Mouse (Mus musculus) monocyte, adult 2 months (primary cell): ENCODE results near the gene Slc6a17.

Experiments
- DNase-seq, 2 experiments: peaks; one replicate each; pipeline ENCODE4 v3.0.0; 2022; ENCODE audit warnings: low spot score in 2 of 2, low read depth in 1 of 2

The Slc6a17 gene

DNA sequence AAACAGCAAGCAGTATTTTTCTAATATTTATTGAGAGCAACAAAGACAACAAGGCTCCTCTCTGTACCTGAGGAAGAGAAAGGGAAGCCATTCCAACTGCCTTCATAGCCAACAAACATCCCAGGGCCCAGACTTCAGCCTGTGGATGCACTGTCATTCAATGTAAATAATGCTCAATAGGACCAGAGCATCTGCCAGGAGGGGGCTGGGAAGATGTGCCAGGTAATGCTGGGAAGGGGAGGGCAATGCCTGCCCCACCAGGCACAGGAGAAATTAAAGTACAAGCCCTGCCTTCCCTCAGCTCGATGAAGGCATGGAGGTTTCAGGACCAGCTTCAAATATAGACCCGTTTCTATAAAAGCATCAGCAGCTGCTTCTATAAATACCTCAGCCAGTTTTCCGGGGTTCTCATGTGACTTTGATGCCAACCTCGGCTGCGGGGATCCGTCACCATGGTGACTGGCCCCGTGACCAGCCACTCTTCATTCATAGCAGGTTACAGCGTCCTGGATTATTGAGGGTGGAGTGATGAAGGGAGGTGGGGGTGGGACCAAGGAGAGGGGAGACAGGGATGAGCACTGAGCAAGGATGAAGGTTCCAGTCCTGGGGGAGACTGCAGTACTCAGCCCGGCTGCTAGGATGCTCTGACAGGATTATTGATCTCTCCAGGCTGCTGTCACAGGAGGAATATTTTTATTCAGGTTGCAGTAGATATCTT, 10.7 kb upstream of the Slc6a17 start:
- DNase-seq, result no peak

DNA sequence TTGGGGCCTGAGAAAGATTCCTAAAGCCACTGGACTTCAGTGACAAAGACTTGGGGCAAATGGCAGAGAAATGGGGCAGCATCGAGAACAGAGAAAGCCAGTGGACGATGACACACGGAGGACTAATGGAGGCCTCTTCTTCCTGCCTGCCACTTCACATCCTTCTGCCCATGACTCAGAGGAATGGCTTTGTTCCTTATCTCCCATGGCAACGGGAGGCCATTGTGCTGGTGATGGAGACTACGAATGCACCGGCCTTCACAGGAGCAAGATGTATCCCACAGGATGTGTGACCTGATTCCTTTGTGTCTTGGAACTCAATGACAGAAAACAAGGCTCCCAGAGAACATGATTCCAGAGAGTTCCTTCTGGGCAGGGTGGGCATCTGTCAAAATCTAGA, 6.7 kb upstream of the Slc6a17 start:
- no peak for DNase-seq

GRCm38 (mm10) chr3:107520931-107521330, 3.1 kb upstream of the Slc6a17 start:
- DNase-seq, result no peak

DNA sequence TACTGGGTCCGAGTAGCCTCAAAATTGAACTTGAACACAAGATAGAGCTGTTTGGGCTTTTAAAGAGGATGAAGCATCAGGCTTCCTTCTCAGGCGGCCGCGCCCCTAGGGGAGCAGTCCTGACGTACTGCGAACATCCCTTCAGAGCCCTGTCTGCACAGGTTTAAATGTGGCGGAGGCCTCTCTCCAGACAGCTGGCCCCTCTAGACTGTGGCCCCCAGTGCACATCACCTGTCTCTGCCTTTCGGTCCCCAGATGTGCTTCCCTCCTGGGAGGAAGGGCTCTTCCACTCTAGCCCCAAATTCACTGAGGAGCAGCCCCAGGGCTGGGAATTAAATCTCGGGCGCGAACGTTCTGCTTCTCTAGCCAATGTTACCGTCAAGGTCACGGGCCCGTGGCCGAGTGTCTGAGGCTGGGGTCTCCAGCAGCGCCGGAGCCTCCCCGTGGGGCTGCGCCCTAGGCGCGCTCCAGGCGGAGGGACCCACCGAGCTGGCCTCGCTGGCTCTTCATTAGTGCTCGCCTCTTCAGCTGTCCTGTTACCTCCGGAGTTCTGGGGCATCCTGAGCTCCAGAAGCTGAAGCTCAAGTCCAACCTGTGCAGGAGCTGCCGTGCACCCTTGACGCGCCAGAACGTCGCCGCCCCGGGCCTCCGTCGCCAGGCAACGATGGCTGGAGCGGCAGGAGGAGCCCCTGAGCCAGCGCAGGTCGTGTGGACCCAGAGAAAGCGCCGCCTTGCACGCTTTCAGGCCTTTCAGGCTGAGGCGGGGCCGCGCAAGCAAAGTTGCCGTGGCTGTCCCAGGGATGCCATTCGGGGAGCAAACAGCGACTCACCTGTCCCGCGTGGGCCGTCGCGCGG, 815 bp downstream of the Slc6a17 start:
- no peak for DNase-seq

GRCm38 (mm10) chr3:107515989-107516388, 1.8 kb downstream of the Slc6a17 start:
- no peak for DNase-seq

- DNase-seq, result no peak
Measured at GRCm38 (mm10) chr3:107511416-107511815, 6.4 kb downstream of the Slc6a17 start.

DNA sequence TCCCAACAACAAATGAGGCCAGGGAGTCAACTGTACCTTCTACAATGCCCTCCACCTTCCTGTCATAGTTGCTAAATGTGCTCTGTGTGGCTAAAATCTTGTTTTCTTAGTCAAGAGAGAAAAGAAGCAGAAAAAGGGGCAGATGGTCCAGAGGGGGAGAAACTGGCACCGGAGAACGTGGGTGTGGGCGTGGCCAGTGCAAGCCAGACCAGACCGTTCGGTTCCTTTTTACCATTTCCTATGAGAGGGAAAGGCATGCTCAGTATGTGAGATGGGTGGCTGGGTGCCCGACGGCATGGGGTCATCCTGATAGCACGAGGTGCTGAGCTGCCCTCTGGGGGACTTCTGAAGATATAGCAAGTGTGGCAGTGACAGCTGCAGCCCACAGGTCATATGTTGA, 9.1 kb downstream of the Slc6a17 start:
- DNase-seq, result no peak

- DNase-seq, result no peak
Measured at GRCm38 (mm10) chr3:107507966-107508365, 9.9 kb downstream of the Slc6a17 start.

- no peak for DNase-seq
Measured at GRCm38 (mm10) chr3:107506531-107506930, 11.3 kb downstream of the Slc6a17 start.

DNA sequence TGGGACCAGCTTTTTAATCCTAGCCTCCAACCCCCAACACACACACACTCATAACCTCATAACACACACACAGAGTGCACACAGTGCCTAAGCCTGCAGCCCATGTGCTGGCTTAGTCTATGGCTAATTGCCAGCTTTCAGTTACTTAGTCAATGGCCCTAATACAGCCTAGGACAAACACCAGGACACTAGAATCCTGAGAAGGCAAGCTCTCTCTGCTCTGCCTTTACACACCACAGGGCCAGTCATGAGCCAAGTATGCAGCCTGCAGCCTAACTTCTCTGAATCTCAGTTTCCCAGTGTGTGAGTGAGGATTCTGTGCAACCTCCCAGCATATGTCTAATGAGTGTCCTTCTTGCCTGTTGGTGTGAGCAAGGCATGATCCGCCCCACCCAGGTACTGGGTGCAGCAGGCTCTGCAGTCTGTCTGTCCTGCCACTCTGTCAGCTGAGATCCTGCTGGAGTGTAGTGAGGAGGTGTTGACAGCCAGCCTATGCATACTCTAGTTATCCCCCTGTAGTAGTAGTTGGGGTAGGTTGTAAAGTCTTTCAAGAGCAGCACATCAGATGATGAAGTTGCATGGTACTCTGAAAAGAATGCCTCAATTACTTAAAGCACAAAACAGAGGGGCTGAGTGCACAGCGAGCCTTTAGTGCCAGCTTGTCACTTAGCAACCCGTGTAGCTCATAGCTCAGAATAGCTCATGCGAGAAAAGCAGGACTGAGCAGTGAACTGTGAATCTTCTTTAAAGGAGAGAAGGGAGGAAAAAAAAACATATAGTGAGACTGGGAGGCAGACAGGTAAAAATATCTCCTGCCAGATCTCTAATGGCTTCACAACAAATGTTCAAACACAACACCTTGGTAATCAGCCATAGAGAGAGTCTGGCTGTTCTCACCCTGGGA, 12.1 kb downstream of the Slc6a17 start:
- DNase-seq, result no peak

DNA sequence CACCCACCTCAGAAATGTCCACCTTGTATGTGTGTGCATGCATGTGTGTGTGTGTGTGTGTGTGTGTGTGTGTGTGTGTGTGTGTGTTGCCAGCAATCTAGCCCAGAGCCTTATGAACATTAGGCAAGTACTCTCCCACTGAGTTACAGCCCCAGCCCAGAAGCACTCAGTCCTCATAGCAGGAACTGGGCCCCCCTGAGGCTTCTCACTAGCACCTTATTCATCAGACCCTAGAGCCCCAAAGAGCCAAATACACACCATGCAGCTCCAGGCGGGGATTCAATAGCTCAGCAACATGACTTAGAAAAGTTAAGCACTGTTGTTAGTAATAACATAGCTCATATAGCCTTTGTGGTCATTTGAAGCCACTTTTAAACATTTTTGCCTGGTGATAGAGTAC, 13.3 kb downstream of the Slc6a17 start:
- DNase-seq, result no peak

DNA sequence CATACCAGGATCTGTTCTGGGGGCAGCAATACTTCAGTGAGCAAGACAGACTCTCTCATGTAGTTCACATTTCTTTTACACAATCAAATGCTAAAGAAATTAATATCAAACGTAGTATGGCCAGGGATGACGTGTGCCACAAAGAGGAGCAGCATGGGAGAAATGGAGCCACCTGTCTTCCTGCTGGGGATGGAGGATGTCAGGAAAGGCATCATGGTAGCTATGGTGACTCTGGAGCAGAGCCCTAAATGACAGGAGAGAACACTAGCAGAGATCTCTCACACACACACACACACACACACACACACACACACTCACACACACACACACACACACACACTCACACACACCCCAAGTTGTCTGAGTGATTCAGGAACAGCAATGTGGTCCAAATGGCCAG, 14.1 kb downstream of the Slc6a17 start:
- no peak for DNase-seq

DNA sequence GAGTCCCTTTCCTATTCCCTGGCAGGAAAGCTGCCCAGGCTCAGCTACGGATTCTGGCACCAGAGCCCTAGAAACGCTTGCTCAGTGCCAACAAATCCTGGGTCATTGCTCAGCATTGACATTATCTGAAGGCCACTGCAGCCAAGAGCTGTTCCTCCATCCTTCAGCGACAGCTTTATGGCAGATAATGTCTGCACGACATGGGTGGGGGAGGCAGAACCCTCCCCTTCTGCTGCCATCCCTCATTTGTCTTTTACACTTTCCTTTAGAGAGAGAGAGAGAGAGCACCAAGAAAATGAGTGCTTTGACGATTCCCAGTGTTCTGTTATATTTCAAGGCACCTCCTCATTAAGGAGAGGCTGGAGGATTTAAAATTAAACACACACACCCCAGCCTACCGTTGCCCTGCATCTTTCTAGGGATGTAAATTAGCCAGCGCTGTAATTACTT, 16.1 kb downstream of the Slc6a17 start:
- no peak for DNase-seq

GRCm38 (mm10) chr3:107500301-107500700, 17.5 kb downstream of the Slc6a17 start:
- DNase-seq, result no peak

GRCm38 (mm10) chr3:107496086-107496850, 21.6 kb downstream of the Slc6a17 start:
- no peak for DNase-seq

DNA sequence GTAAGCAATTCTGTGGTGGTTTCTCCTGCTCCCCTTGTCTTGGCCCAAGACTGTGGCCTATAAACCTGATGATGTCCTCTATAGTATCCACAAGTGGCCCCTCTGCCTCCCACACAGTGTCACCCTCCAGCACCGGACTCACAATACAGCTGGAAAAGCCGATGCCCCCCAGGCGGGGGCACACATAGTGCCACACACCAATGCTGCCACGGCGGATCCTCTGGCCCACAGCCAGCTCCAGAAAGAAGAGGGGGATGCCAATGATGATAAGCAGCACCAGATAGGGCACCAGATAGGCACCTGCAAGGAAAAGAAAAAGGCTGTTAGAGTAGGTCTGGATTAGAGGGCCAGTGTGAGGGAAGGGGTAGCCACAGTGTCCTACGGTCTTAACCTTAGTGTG, 22.3 kb downstream of the Slc6a17 start:
- DNase-seq, result no peak

DNA sequence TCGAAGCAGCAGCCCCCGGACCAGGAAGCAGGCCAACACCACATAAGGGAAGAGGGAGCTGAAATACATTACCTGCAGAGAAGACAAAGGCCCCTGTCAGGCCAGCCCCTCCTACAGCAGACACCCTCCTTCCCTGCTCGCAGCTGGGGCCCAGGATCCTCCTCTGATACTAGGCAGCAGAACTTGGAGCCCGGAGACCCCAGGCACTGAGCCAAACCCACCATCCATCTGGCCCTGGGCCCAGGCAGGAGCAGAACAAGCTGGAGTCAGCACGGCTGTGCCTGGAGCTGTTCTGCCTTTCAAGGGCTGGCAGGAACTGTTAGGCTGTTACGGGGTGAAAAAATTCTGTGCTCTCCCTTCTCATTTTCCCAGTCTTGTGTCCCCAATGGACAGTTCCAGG, 26.4 kb downstream of the Slc6a17 start:
- no peak for DNase-seq

GRCm38 (mm10) chr3:107488637-107489036, 29.2 kb downstream of the Slc6a17 start:
- no peak for DNase-seq

- DNase-seq, result no peak
Measured at GRCm38 (mm10) chr3:107483290-107483689, 34.5 kb downstream of the Slc6a17 start.

- no peak for DNase-seq
Measured at GRCm38 (mm10) chr3:107480660-107481059, 37.2 kb downstream of the Slc6a17 start.

DNA sequence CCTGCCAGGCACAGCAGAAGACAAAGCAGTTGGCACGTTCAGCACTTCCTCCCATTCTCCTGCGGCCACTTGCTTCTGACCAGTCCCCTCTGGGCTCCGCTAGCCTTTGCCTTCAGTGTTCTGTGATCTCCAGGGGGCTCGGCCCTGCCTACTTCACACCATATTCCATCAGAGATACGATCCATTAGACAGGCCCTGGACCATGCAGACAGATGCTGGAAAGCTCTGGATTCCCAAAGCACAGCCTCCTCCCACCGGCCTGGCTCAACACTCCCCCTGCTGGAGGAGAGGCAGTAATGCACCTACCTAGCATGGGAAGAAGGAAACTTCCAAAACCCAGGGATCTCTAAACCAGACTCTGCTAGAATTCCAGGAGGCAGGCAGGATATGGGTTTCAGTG, 45.6 kb downstream of the Slc6a17 start:
- DNase-seq, result no peak
